Mouse (Mus musculus) kidney, postnatal 25 days (tissue): ENCODE results near the gene Frk.
"Not testable (repeated sequence)": the region's sequence is repeated elsewhere in the genome, so short reads cannot be mapped to it uniquely, and the experiment has no call there.

Experiments used
- DNase-seq, 2 experiments: peaks; one replicate each; pipeline ENCODE4 v3.0.0; 2021; ENCODE audit warnings: mixed read lengths in 2 of 2

Gene Frk

GRCm38 (mm10) chr10:34483297-34484013 lies at the start of gene Frk:
TSS of gene Frk (plus strand) at chr10:34483399.
- peak; percentile 72 to 83 for DNase-seq

GRCm38 (mm10) chr10:34434191-34434590 lies 49.0 kb upstream of the Frk start:
- DNase-seq: not testable (repeated sequence)

- no peak for DNase-seq
These were observed 33.7 kb upstream of the Frk start for GRCm38 (mm10) chr10:34449469-34449868.

- DNase-seq: peak in 1 of 2 experiments; percentile 29
These were observed 21.7 kb upstream of the Frk start for GRCm38 (mm10) chr10:34461451-34461850.

- DNase-seq: no peak
These were observed 18.9 kb upstream of the Frk start for GRCm38 (mm10) chr10:34464321-34464720.

- no peak for DNase-seq
These were observed 14.2 kb upstream of the Frk start for GRCm38 (mm10) chr10:34469037-34469436.

- no peak for DNase-seq
These were observed 3.2 kb upstream of the Frk start for GRCm38 (mm10) chr10:34479942-34480455.

- DNase-seq: peak; percentile 52 to 63
These were observed 814 bp downstream of the Frk start for GRCm38 (mm10) chr10:34484014-34484411.

GRCm38 (mm10) chr10:34485079-34485478 lies 1.9 kb downstream of the Frk start:
- peak; percentile 55 to 70 for DNase-seq

- DNase-seq: no peak
These were observed 24.6 kb downstream of the Frk start for GRCm38 (mm10) chr10:34507807-34508206.

GRCm38 (mm10) chr10:34508593-34508992 lies 25.4 kb downstream of the Frk start:
- no peak for DNase-seq

- DNase-seq: no peak
These were observed 26.1 kb downstream of the Frk start for GRCm38 (mm10) chr10:34509256-34509655.

- DNase-seq: no peak
These were observed 28.0 kb downstream of the Frk start for GRCm38 (mm10) chr10:34511192-34511591.

GRCm38 (mm10) chr10:34512551-34512950 lies 29.4 kb downstream of the Frk start:
- peak; percentile 4 to 32 for DNase-seq

GRCm38 (mm10) chr10:34525598-34525997 lies 42.4 kb downstream of the Frk start:
- no peak for DNase-seq

- DNase-seq: no peak
These were observed 48.6 kb downstream of the Frk start for GRCm38 (mm10) chr10:34531766-34532165.

- peak in 1 of 2 experiments; percentile 4 for DNase-seq
These were observed 49.3 kb downstream of the Frk start for GRCm38 (mm10) chr10:34532507-34532906.

- DNase-seq: no peak
These were observed 57.5 kb downstream of the Frk start for GRCm38 (mm10) chr10:34540687-34541086.

- DNase-seq: no peak
These were observed 58.7 kb downstream of the Frk start for GRCm38 (mm10) chr10:34541717-34542490.

GRCm38 (mm10) chr10:34550612-34551011 lies 67.4 kb downstream of the Frk start:
- DNase-seq: no peak

GRCm38 (mm10) chr10:34551636-34552035 lies 68.4 kb downstream of the Frk start:
- DNase-seq: peak in 1 of 2 experiments; percentile 68

GRCm38 (mm10) chr10:34563518-34564176 lies 80.4 kb downstream of the Frk start:
- DNase-seq: no peak

GRCm38 (mm10) chr10:34615474-34615873 lies 132.3 kb downstream of the Frk start:
- no peak for DNase-seq
